Mouse (Mus musculus): Measurements from ENCODE around the gene Elmo3.

DNA sequence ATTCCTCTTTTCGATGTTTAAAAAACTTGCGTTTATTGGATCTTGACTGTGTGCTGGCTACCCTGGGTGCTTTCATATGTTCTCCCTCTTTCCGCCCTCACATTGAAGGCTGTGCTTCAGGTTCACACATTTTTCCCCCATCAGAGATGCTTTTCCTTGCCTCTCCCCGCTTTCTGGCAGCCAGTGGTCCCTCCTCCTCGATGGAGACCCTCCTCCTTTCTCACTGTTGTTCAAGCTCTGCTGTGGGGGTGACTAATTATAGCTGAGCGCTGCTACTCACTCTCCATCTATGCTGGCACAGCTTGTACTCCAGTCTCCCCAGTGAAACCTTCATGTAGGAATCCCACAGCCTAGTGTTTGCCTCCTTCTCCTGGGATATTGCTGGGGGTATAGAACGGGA is 44.8 kb downstream of the Elmo3 start:
- TF ChIP-seq GATA1 (IDR thresholded peaks at IDR 0.05; ENCODE audit: borderline replicate concordance, low read length) (no peak), FLI1 (IDR thresholded peaks at IDR 0.05; ENCODE audit: low read length) (no peak)
